Mouse (Mus musculus): ENCODE data around the gene Fbxo34. TPM values are rescaled to one million over a fixed set of nuclear protein-coding genes. Genes with fewer than 3 reads are reported as not detected.

The Fbxo34 gene
- polyA plus RNA-seq, 1 experiment from 2014 or later = 27.2 TPM

DNA sequence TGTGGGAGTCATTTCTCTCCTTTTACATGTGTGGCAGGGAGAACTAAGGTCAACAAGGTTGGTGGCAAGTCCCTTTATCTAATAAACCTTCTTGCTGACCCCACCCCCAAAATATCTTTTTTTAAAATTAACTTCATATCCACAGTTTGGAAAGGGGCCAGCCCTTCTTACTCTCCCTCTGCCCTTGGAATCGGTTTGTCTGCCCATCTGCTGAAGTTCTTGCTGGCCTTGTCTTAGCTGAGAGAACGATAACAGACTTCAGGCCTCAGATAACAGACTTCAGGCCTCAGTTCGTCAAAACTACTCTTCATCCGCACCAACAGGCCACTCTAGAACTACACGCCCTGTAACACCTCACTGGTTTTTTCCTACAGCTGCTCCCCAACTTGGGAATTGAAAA, 94.1 kb downstream of the Fbxo34 start:
- Histone ChIP-seq H3K4me2 (ENCODE audit: low read depth, severe bottlenecking) (no peak overlapping the region), H3K4me1 (ENCODE audit: control insufficient read depth, insufficient read depth, low read length) (no peaks in the 10 kb centered on the region), H3K4me3 (ENCODE audit: low read depth, low read length) (no peak overlapping the region), H3K27me3 (ENCODE audit: control insufficient read depth, insufficient read depth, low read length) (no peaks in the 10 kb centered on the region), H3K9me3 (ENCODE audit: control insufficient read depth, low read length) (no peaks in the 10 kb centered on the region), H3K27ac (replicated peaks; ENCODE audit: low read depth, low read length) (no peak overlapping the region), H3K9ac (ENCODE audit: low read length) (no peak overlapping the region), H3K36me3 (ENCODE audit: control insufficient read depth, insufficient read depth, low read length) (peaks cover 10% of the 10 kb centered on the region; the same call in 1 of the 2 replicates)
- WGBS = 91% methylated on average over 5 of the region's 5 CpGs
- no peak for DNase-seq (ENCODE audit: low spot score)
- no peak for ATAC-seq (ENCODE audit: insufficient number of reproducible peaks, low FRiP score, low TSS enrichment, low read depth)

DNA sequence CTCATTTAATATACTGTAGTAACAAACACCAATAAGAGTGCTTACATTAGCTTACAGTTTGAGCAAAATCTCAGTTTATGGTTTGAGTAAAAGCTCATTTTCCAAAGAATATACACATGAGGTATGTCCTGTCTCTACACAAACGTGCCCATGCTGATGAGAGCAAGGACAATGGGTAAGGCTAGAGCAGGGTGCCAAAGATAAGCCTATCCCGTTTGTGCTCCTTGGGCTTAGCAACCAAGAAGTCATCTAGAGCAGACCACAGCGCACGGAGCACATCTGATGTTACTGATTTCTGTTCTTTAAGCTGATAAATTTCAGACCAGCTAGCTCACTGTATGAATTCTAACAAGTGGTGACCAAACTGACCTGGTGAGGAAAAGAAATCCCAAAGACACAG, 94.7 kb downstream of the Fbxo34 start:
- H3K4me1 ChIP-seq (ENCODE audit: control insufficient read depth, insufficient read depth, low read length) = no peaks in the 10 kb centered on the region
- no peaks in the 10 kb centered on the region for H3K9me3 ChIP-seq (ENCODE audit: control insufficient read depth, low read length)
- WGBS = 96% methylated on average over 4 of the region's 4 CpGs
- H3K36me3 ChIP-seq (ENCODE audit: control insufficient read depth, insufficient read depth, low read length) = peaks cover 10% of the 10 kb centered on the region; the same call in 1 of the 2 replicates
- no peak overlapping the region for H3K4me3 ChIP-seq (ENCODE audit: low read depth, low read length)
- no peaks in the 10 kb centered on the region for H3K27me3 ChIP-seq (ENCODE audit: control insufficient read depth, insufficient read depth, low read length)
- ATAC-seq (ENCODE audit: insufficient number of reproducible peaks, low FRiP score, low TSS enrichment, low read depth) (no peak), DNase-seq (ENCODE audit: low spot score) (no peak)
- H3K4me2 ChIP-seq (ENCODE audit: low read depth, severe bottlenecking) = no peak overlapping the region
- H3K27ac ChIP-seq (replicated peaks; ENCODE audit: low read depth, low read length) = no peak overlapping the region
- no peak overlapping the region for H3K9ac ChIP-seq (ENCODE audit: low read length)

DNA sequence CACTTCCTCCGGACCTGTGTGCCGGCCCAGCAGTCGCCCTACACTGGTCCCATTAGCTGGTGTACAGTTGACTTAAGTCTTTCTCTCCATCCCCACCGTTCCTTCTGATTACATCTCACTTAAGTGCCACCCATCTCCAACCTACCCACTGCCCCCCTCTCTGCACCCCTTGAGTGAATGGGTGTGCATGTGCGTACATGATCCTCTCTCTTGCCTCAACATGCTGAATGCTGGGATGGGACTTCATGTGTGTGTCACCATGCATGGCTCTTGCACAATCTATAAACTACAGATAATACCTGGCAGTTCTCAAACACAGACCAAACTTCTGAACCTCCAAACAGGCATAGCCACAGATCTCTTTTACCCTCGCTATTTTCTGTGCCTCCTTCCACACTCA, 101.4 kb downstream of the Fbxo34 start:
- no peak overlapping the region for H3K9ac ChIP-seq (ENCODE audit: low read length)
- ATAC-seq (ENCODE audit: insufficient number of reproducible peaks, low FRiP score, low TSS enrichment, low read depth) (no peak), DNase-seq (ENCODE audit: low spot score) (no peak)
- no peak overlapping the region for H3K27ac ChIP-seq (replicated peaks; ENCODE audit: low read depth, low read length)
- H3K27me3 ChIP-seq (ENCODE audit: control insufficient read depth, insufficient read depth, low read length) = no peaks in the 10 kb centered on the region
- H3K36me3 ChIP-seq (ENCODE audit: control insufficient read depth, insufficient read depth, low read length) = peaks cover 5% of the 10 kb centered on the region; the same call in 1 of the 2 replicates
- 90% methylated on average over 6 of the region's 6 CpGs for WGBS
- no peaks in the 10 kb centered on the region for H3K9me3 ChIP-seq (ENCODE audit: control insufficient read depth, low read length)
- no peak overlapping the region for H3K4me2 ChIP-seq (ENCODE audit: low read depth, severe bottlenecking)
- H3K4me3 ChIP-seq (ENCODE audit: low read depth, low read length) = no peak overlapping the region
- no peaks in the 10 kb centered on the region for H3K4me1 ChIP-seq (ENCODE audit: control insufficient read depth, insufficient read depth, low read length)

DNA sequence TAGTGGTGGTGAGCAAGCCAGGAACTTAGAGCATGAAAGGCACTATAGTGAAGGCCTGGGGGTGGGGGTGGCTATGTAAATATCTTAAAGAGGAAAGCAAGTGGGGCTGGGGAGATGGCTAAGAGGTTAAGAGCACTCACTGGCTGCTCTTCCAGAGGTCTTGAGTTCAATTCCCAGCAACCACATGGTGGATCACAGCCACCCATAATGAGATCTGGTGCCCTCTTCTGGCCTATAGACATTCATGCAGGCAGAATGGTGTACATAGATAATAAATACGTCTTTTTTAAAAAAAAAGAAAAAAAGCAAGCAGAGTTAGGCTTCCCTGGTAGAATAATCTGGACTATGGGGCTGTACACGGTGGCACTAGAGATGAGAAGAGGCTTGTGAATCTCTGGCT, 103.2 kb downstream of the Fbxo34 start:
- 95% methylated on average over 2 of the region's 2 CpGs for WGBS
- ATAC-seq (ENCODE audit: insufficient number of reproducible peaks, low FRiP score, low TSS enrichment, low read depth) = no peak

DNA sequence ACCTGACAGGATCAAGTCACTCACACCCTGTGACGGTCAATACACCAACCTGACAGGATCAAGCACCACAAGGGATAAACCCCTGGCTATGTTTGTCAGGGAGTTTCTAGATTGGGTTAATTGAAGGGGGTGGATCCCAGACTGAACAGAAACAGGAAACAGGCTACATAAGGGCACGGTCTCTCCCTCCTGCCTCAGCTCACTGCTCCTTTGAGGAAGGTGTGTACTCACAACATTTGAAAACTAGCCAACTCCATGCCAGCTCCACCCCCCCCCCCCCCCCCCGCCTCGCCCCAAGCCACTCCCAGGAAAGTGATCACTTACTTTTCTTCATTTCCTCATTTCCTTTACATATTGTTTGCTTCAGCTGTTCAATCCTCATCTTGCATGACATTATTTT, 104.0 kb downstream of the Fbxo34 start:
- Histone ChIP-seq H3K4me1 (ENCODE audit: control insufficient read depth, insufficient read depth, low read length) (no peaks in the 10 kb centered on the region), H3K4me2 (ENCODE audit: low read depth, severe bottlenecking) (no peak overlapping the region), H3K36me3 (ENCODE audit: control insufficient read depth, insufficient read depth, low read length) (no peaks in the 10 kb centered on the region; the same call in 1 of the 2 replicates), H3K27me3 (ENCODE audit: control insufficient read depth, insufficient read depth, low read length) (no peaks in the 10 kb centered on the region), H3K9ac (ENCODE audit: low read length) (no peak overlapping the region), H3K27ac (replicated peaks; ENCODE audit: low read depth, low read length) (no peak overlapping the region), H3K4me3 (ENCODE audit: low read depth, low read length) (no peak overlapping the region), H3K9me3 (ENCODE audit: control insufficient read depth, low read length) (no peaks in the 10 kb centered on the region)
- 88% methylated on average over 4 of the region's 4 CpGs for WGBS
- DNase-seq (ENCODE audit: low spot score) = no peak
- no peak for ATAC-seq (ENCODE audit: insufficient number of reproducible peaks, low FRiP score, low TSS enrichment, low read depth)

More for the DNA sequence above, 103.2 kb downstream of the Fbxo34 start:
- H3K4me2 ChIP-seq (ENCODE audit: low read depth, severe bottlenecking) = no peak overlapping the region
- peaks cover 3% of the 10 kb centered on the region; the same call in 1 of the 2 replicates for H3K36me3 ChIP-seq (ENCODE audit: control insufficient read depth, insufficient read depth, low read length)
- H3K4me1 ChIP-seq (ENCODE audit: control insufficient read depth, insufficient read depth, low read length) = no peaks in the 10 kb centered on the region
- no peak overlapping the region for H3K9ac ChIP-seq (ENCODE audit: low read length)
- H3K4me3 ChIP-seq (ENCODE audit: low read depth, low read length) = no peak overlapping the region
- H3K27ac ChIP-seq (replicated peaks; ENCODE audit: low read depth, low read length) = no peak overlapping the region
- DNase-seq (ENCODE audit: low spot score) = no peak
- no peaks in the 10 kb centered on the region for H3K9me3 ChIP-seq (ENCODE audit: control insufficient read depth, low read length)
- no peaks in the 10 kb centered on the region for H3K27me3 ChIP-seq (ENCODE audit: control insufficient read depth, insufficient read depth, low read length)

DNA sequence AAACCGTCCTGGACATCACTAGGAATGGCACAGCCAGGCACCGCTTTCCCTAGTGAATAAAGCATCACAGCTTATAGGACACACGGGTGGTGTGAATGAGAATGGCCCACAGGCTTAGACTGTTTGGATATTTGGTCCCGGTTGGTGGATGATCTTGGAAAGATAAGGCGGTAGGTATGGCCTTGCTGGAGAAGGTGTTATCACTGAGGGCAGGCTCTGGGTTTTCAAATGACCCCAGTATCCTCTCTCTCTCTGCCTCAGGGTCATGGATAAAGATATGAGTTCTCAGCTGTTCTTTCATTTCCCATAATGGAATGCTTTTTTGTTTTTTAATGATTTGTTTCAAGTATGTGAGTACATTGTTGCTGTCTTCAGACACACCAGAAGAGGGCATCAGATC, 105.0 kb downstream of the Fbxo34 start:
- WGBS = 97% methylated on average over 5 of the region's 5 CpGs
- no peaks in the 10 kb centered on the region for H3K9me3 ChIP-seq (ENCODE audit: control insufficient read depth, low read length)
- ATAC-seq (ENCODE audit: insufficient number of reproducible peaks, low FRiP score, low TSS enrichment, low read depth) (no peak), DNase-seq (ENCODE audit: low spot score) (no peak)
- H3K36me3 ChIP-seq (ENCODE audit: control insufficient read depth, insufficient read depth, low read length) = no peaks in the 10 kb centered on the region; the same call in 1 of the 2 replicates
- H3K9ac ChIP-seq (ENCODE audit: low read length) = no peak overlapping the region
- no peak overlapping the region for H3K27ac ChIP-seq (replicated peaks; ENCODE audit: low read depth, low read length)
- no peak overlapping the region for H3K4me2 ChIP-seq (ENCODE audit: low read depth, severe bottlenecking)
- H3K27me3 ChIP-seq (ENCODE audit: control insufficient read depth, insufficient read depth, low read length) = no peaks in the 10 kb centered on the region
- no peaks in the 10 kb centered on the region for H3K4me1 ChIP-seq (ENCODE audit: control insufficient read depth, insufficient read depth, low read length)
- H3K4me3 ChIP-seq (ENCODE audit: low read depth, low read length) = no peak overlapping the region

DNA sequence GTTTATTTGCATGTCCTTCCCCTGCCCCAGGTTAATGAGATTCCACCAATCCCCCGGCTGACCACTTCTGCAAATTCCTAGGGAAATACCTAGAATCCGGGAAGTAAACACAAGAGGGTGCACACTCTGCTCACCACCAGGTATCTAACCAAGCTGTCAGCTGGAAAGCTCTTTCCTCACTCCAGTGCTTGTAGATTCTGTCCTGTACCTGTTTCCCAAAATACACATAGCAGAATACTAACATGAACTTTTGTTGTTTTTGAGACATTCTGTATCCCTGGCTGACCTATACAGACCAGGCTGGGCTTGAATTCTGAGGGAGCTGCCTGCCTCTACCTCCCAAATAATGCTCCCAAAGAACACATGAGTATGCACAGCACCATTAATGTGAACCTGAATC, 110.5 kb downstream of the Fbxo34 start:
- H3K4me1 ChIP-seq (ENCODE audit: control insufficient read depth, insufficient read depth, low read length) = no peaks in the 10 kb centered on the region
- no peak overlapping the region for H3K9ac ChIP-seq (ENCODE audit: low read length)
- no peaks in the 10 kb centered on the region for H3K36me3 ChIP-seq (ENCODE audit: control insufficient read depth, insufficient read depth, low read length)
- no peaks in the 10 kb centered on the region for H3K9me3 ChIP-seq (ENCODE audit: control insufficient read depth, low read length)
- DNase-seq (ENCODE audit: low spot score) = no peak
- H3K27me3 ChIP-seq (ENCODE audit: control insufficient read depth, insufficient read depth, low read length) = no peaks in the 10 kb centered on the region
- WGBS = 88% methylated on average over 2 of the region's 2 CpGs
- no peak overlapping the region for H3K4me2 ChIP-seq (ENCODE audit: low read depth, severe bottlenecking)
- ATAC-seq (ENCODE audit: insufficient number of reproducible peaks, low FRiP score, low TSS enrichment, low read depth) = no peak
- H3K27ac ChIP-seq (replicated peaks; ENCODE audit: low read depth, low read length) = no peak overlapping the region
- H3K4me3 ChIP-seq (ENCODE audit: low read depth, low read length) = no peak overlapping the region

DNA sequence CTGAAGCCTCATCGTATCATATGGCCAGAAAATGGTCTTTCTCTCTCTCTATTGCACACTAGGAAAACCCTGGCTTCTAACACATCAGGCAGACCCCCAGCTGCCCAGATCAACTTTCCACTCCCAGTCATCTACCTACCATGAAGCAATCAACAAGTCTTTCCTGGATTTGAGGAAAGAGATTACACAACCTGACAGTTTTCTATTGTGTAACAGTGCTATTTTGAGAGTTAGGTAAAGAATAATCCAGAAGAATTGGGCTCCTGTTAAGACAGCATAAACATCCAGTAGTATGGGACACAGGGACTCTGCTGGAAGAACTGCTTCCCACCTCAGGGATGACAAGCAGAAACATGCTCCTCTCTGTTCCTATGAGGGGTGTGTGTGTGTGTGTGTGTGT, 112.3 kb downstream of the Fbxo34 start:
- H3K9me3 ChIP-seq (ENCODE audit: control insufficient read depth, low read length) = no peaks in the 10 kb centered on the region
- WGBS = 93% methylated on average over 1 of the region's 1 CpGs
- H3K27me3 ChIP-seq (ENCODE audit: control insufficient read depth, insufficient read depth, low read length) = no peaks in the 10 kb centered on the region
- no peaks in the 10 kb centered on the region; the same call in 1 of the 2 replicates for H3K4me1 ChIP-seq (ENCODE audit: control insufficient read depth, insufficient read depth, low read length)
- ATAC-seq (ENCODE audit: insufficient number of reproducible peaks, low FRiP score, low TSS enrichment, low read depth) = no peak
- no peak overlapping the region for H3K4me2 ChIP-seq (ENCODE audit: low read depth, severe bottlenecking)
- no peak overlapping the region for H3K27ac ChIP-seq (replicated peaks; ENCODE audit: low read depth, low read length)
- H3K36me3 ChIP-seq (ENCODE audit: control insufficient read depth, insufficient read depth, low read length) = no peaks in the 10 kb centered on the region
- no peak overlapping the region for H3K4me3 ChIP-seq (ENCODE audit: low read depth, low read length)
- DNase-seq (ENCODE audit: low spot score) = no peak
- H3K9ac ChIP-seq (ENCODE audit: low read length) = no peak overlapping the region

DNA sequence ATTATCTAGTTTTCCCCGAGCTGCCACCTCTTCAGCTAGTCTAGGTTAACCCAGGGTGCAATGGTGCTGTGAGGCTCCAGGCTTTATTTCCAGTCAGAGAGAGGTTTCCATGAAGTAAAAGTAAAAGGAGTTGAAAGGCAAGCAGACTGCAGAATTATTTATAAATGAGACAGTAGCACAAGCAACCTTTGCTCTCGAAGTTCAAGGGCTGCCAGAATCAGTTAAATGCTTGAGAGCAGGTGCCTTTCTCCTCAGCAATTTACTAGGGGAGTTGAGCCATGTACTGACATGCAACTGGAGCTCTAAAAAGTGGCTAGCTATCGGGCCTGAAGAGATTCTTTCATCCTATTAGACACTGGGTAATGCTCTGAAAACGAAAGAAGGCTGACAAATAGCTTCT, 112.9 kb downstream of the Fbxo34 start:
- ATAC-seq (ENCODE audit: insufficient number of reproducible peaks, low FRiP score, low TSS enrichment, low read depth) (no peak), DNase-seq (ENCODE audit: low spot score) (no peak)
- Histone ChIP-seq H3K27ac (replicated peaks; ENCODE audit: low read depth, low read length) (no peak overlapping the region), H3K36me3 (ENCODE audit: control insufficient read depth, insufficient read depth, low read length) (no peaks in the 10 kb centered on the region), H3K4me2 (ENCODE audit: low read depth, severe bottlenecking) (no peak overlapping the region), H3K4me3 (ENCODE audit: low read depth, low read length) (no peak overlapping the region), H3K9me3 (ENCODE audit: control insufficient read depth, low read length) (no peaks in the 10 kb centered on the region), H3K27me3 (ENCODE audit: control insufficient read depth, insufficient read depth, low read length) (no peaks in the 10 kb centered on the region), H3K4me1 (ENCODE audit: control insufficient read depth, insufficient read depth, low read length) (peaks cover 3% of the 10 kb centered on the region; the same call in 1 of the 2 replicates), H3K9ac (ENCODE audit: low read length) (no peak overlapping the region)
- WGBS = 86% methylated on average over 4 of the region's 4 CpGs

All from limb, embryonic 11.5 days (tissue).